Mouse (Mus musculus): ENCODE measurements around the gene Bhlhe41. TPM values are rescaled to one million over a fixed set of nuclear protein-coding genes. Genes with fewer than 3 reads are reported as not detected.

Bhlhe41 gene
- polyA plus RNA-seq, 1 experiment from 2014 or later, result 0.13 TPM

DNA sequence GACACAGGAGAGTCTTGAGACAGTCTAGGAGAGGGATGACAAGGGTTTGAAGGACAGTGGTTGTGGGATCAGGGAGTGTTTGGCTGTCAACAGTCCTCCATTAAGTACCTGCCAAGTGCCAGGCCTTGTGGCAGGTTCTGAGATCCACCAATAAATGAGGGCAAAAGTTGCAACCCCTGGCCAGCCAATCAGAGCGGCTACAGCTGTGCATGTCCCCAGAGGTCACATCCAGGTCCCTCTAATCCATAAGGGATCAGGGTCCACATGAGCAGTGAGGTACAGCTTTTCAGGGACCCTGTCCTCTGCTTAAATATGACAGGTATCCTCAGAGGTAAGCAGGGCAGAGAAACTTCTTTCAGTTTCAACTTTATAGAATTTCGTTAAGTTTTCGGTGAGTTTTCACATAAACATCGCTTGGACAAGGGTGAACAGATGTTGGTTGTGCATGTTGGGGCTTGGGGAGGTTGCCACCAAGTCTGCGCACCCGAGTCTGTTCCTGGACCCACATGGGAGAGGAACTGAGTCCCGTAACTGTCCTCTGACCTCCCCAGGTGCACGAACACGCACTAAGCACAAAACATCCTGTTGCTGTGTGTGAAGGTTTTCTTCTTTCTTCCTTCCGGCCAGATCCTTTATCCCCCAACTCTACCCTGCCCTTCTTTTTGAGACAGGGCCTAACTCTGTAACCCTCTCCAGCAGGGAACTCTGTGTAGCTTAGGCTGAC, 11.8 kb downstream of the Bhlhe41 start:
- H3K27ac ChIP-seq (ENCODE audit: low read length), result no peak overlapping the region
- no peak overlapping the region for H3K4me3 ChIP-seq (ENCODE audit: low read depth, low read length)
- H3K9ac ChIP-seq (ENCODE audit: low read depth, low read length), result no peak overlapping the region
- H3K9me3 ChIP-seq (replicated peaks; ENCODE audit: control insufficient read depth, low read length), result no peaks in the 10 kb centered on the region
- H3K36me3 ChIP-seq (ENCODE audit: control insufficient read depth, insufficient read depth), result no peaks in the 10 kb centered on the region
- no peak overlapping the region for H3K4me2 ChIP-seq (ENCODE audit: low read depth, low read length)
- H3K27me3 ChIP-seq (ENCODE audit: control insufficient read depth, insufficient read depth, low read depth, low read length), result no peaks in the 10 kb centered on the region
- ATAC-seq (ENCODE audit: low read depth), result no peak
- WGBS (ENCODE audit: insufficient replicate concordance), result 66% methylated on average over 10 of the region's 10 CpGs
- H3K4me1 ChIP-seq (ENCODE audit: control insufficient read depth, low read depth, low read length), result peaks cover 3% of the 10 kb centered on the region

DNA sequence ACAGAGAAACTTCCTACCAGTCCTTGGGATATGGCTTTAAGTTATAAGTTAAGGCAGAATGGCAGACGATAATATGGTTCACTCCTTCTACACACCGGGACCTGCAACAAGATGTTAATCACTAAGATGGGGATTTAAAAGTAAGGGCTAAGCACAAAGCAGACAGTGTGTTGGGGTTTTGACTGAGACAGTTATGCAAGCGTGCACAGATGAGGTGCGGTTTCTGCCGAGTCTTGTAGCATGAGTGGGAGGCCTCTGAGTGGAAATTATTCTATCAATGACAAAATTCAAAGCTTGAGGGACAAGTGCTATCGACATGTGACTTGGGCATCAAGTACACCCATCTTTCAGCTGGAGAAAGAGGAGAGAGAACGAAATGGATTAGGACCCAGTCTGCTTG, 12.7 kb downstream of the Bhlhe41 start:
- no peak for ATAC-seq (ENCODE audit: low read depth)
- Histone ChIP-seq H3K27ac (ENCODE audit: low read length) (no peak overlapping the region), H3K27me3 (ENCODE audit: control insufficient read depth, insufficient read depth, low read depth, low read length) (no peaks in the 10 kb centered on the region), H3K36me3 (ENCODE audit: control insufficient read depth, insufficient read depth) (no peaks in the 10 kb centered on the region), H3K4me2 (ENCODE audit: low read depth, low read length) (no peak overlapping the region), H3K9me3 (replicated peaks; ENCODE audit: control insufficient read depth, low read length) (no peaks in the 10 kb centered on the region), H3K4me1 (ENCODE audit: control insufficient read depth, low read depth, low read length) (peaks cover 3% of the 10 kb centered on the region), H3K9ac (ENCODE audit: low read depth, low read length) (no peak overlapping the region), H3K4me3 (ENCODE audit: low read depth, low read length) (no peak overlapping the region)
- 68% methylated on average over 7 of the region's 7 CpGs for WGBS (ENCODE audit: insufficient replicate concordance)

DNA sequence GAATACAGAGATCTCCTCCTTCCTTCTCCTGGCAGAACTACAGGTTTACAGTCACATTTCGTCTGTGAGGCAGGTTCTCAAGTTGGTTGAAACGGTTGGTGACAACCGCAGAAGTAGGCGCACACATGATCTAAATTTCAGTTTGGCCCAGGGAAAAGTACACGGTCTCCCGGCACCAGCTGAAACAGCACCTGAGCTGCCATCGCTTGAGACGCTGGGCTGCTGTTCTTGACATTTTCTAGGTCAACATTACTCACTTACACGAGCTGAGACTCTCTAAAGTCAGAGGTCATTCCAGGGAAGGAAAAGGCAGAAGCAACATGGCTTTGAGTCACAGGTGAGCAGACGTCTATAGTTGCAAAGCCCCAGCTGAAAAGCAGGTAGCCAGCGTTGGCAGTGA, 13.4 kb downstream of the Bhlhe41 start:
- Histone ChIP-seq H3K27ac (ENCODE audit: low read length) (no peak overlapping the region), H3K27me3 (ENCODE audit: control insufficient read depth, insufficient read depth, low read depth, low read length) (no peaks in the 10 kb centered on the region), H3K4me2 (ENCODE audit: low read depth, low read length) (no peak overlapping the region), H3K36me3 (ENCODE audit: control insufficient read depth, insufficient read depth) (no peaks in the 10 kb centered on the region), H3K9ac (ENCODE audit: low read depth, low read length) (no peak overlapping the region), H3K4me3 (ENCODE audit: low read depth, low read length) (no peak overlapping the region), H3K9me3 (replicated peaks; ENCODE audit: control insufficient read depth, low read length) (no peaks in the 10 kb centered on the region), H3K4me1 (ENCODE audit: control insufficient read depth, low read depth, low read length) (peaks cover 3% of the 10 kb centered on the region)
- WGBS (ENCODE audit: insufficient replicate concordance), result 72% methylated on average over 11 of the region's 11 CpGs
- ATAC-seq (ENCODE audit: low read depth), result no peak

DNA sequence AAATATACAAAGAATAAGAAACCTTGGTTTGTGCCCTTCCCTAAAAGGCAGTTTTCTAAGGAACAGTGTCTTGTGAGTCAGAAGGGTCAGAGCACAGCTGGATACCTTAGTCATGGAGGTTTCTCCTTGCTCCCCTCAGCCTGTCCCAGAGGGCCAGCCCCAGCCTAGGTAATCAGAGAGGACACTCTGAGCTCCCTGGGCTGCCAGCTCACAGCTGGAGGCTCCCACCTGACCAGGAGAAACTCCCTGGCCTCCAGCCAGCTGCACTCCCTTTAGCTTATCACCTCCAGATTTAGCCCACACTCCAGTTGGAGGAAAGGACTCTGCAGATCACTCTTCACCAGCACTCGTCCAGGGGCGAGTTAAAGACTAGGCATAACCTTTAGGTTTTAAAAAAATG, 14.6 kb downstream of the Bhlhe41 start:
- WGBS (ENCODE audit: insufficient replicate concordance), result 15% methylated on average over 2 of the region's 2 CpGs
- no peaks in the 10 kb centered on the region for H3K9me3 ChIP-seq (replicated peaks; ENCODE audit: control insufficient read depth, low read length)
- no peak overlapping the region for H3K4me3 ChIP-seq (ENCODE audit: low read depth, low read length)
- H3K36me3 ChIP-seq (ENCODE audit: control insufficient read depth, insufficient read depth), result no peaks in the 10 kb centered on the region
- no peaks in the 10 kb centered on the region for H3K27me3 ChIP-seq (ENCODE audit: control insufficient read depth, insufficient read depth, low read depth, low read length)
- ATAC-seq (ENCODE audit: low read depth), result no peak
- no peak overlapping the region for H3K27ac ChIP-seq (ENCODE audit: low read length)
- H3K4me2 ChIP-seq (ENCODE audit: low read depth, low read length), result no peak overlapping the region
- H3K4me1 ChIP-seq (ENCODE audit: control insufficient read depth, low read depth, low read length), result peaks cover 3% of the 10 kb centered on the region
- H3K9ac ChIP-seq (ENCODE audit: low read depth, low read length), result no peak overlapping the region

DNA sequence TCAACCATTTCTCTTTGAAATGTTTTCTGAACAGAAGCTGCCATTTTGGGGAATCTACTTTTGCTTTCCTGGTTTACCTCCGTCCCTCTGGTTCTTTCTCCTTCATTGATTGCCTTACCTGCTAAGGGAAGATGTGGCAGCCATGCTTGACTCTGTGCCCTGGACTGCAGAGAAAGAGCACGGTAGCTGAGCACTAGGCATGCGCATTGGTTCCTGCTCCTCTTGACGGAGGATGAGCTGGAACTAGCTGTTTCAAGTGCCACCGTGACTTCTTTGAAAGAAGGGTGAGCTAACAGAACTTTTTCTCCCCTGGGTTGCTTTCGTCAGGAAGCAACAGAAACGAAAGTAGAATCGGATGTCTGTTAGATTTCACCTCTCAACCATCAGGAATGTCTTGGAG, 17.7 kb downstream of the Bhlhe41 start:
- no peak for ATAC-seq (ENCODE audit: low read depth)
- no peak overlapping the region for H3K4me3 ChIP-seq (ENCODE audit: low read depth, low read length)
- WGBS (ENCODE audit: insufficient replicate concordance), result 75% methylated on average over 8 of the region's 8 CpGs

DNA sequence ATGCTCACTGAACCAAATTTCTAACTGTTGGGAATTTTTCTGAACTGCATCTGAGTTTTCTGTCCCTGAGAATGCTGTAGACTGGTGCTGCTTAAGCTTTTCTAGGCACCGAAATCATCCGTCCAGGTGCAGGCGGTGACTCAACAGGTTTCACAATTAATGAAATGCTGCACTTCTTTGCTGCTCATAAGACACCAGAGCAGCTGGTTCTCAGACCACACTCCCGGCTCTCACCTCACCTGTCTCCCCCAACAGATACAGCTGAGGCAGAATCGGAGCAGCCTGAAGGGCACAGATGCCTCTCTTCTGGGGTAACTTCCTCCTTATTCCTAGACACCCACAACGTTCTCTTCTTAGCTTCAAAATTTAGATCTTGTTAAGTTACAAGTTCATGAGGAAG, 18.4 kb downstream of the Bhlhe41 start:
- Histone ChIP-seq H3K9ac (ENCODE audit: low read depth, low read length) (no peak overlapping the region), H3K4me2 (ENCODE audit: low read depth, low read length) (no peak overlapping the region), H3K4me1 (ENCODE audit: control insufficient read depth, low read depth, low read length) (no peaks in the 10 kb centered on the region), H3K27ac (ENCODE audit: low read length) (no peak overlapping the region), H3K36me3 (ENCODE audit: control insufficient read depth, insufficient read depth) (no peaks in the 10 kb centered on the region), H3K9me3 (replicated peaks; ENCODE audit: control insufficient read depth, low read length) (no peaks in the 10 kb centered on the region), H3K4me3 (ENCODE audit: low read depth, low read length) (no peak overlapping the region), H3K27me3 (ENCODE audit: control insufficient read depth, insufficient read depth, low read depth, low read length) (no peaks in the 10 kb centered on the region)
- ATAC-seq (ENCODE audit: low read depth), result no peak
- 55% methylated on average over 6 of the region's 6 CpGs for WGBS (ENCODE audit: insufficient replicate concordance)

More for the DNA sequence above, 17.7 kb downstream of the Bhlhe41 start:
- Histone ChIP-seq H3K4me1 (ENCODE audit: control insufficient read depth, low read depth, low read length) (no peaks in the 10 kb centered on the region), H3K9ac (ENCODE audit: low read depth, low read length) (no peak overlapping the region), H3K36me3 (ENCODE audit: control insufficient read depth, insufficient read depth) (no peaks in the 10 kb centered on the region), H3K4me2 (ENCODE audit: low read depth, low read length) (no peak overlapping the region), H3K27ac (ENCODE audit: low read length) (no peak overlapping the region), H3K27me3 (ENCODE audit: control insufficient read depth, insufficient read depth, low read depth, low read length) (no peaks in the 10 kb centered on the region), H3K9me3 (replicated peaks; ENCODE audit: control insufficient read depth, low read length) (no peaks in the 10 kb centered on the region)

DNA sequence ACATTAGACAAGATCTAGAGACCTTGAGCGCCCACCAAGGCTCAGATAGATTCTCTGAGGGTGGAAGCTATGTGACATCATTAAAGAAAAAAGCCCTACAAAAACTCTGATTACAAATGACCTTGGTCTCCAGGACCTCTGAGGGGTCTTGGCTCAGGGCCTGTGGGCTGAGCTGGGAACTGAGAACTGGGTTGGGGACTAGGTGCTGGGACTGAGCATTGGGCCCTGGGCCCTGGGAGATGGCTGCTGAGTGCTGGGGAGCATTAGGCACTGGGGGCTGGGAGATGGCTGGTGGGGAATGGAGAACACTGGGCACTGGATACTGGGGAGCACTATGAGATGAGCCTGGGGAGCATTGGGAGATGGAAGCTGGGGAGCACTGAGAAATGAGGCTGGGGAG, 19.3 kb downstream of the Bhlhe41 start:
- no peak overlapping the region for H3K9ac ChIP-seq (ENCODE audit: low read depth, low read length)
- WGBS (ENCODE audit: insufficient replicate concordance), result 35% methylated on average over 1 of the region's 1 CpGs
- ATAC-seq (ENCODE audit: low read depth), result no peak
- H3K4me1 ChIP-seq (ENCODE audit: control insufficient read depth, low read depth, low read length), result no peaks in the 10 kb centered on the region
- H3K9me3 ChIP-seq (replicated peaks; ENCODE audit: control insufficient read depth, low read length), result no peaks in the 10 kb centered on the region
- H3K27me3 ChIP-seq (ENCODE audit: control insufficient read depth, insufficient read depth, low read depth, low read length), result no peaks in the 10 kb centered on the region
- no peak overlapping the region for H3K4me3 ChIP-seq (ENCODE audit: low read depth, low read length)
- H3K36me3 ChIP-seq (ENCODE audit: control insufficient read depth, insufficient read depth), result no peaks in the 10 kb centered on the region
- H3K27ac ChIP-seq (ENCODE audit: low read length), result no peak overlapping the region
- H3K4me2 ChIP-seq (ENCODE audit: low read depth, low read length), result no peak overlapping the region

DNA sequence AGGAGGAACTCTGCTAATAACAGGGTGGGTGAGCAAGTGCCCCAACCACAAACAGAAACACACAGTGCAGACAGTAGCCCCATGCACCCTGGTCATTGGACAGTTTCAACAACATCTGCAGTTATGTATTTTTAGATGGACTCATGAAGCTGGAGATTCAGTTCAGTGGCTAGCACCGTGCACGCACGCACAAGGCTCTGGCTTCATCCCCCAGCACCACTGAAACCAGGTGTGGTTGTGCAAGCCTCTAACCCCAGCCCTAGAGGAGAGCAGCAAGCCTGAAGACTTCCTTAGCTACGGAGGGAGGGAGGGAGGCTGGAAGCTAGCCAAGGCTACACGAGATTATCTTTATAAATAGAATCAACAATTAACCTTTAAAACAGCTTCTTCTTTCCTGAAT, 19.7 kb downstream of the Bhlhe41 start:
- Histone ChIP-seq H3K4me3 (ENCODE audit: low read depth, low read length) (no peak overlapping the region), H3K4me2 (ENCODE audit: low read depth, low read length) (no peak overlapping the region), H3K36me3 (ENCODE audit: control insufficient read depth, insufficient read depth) (no peaks in the 10 kb centered on the region), H3K27ac (ENCODE audit: low read length) (no peak overlapping the region), H3K4me1 (ENCODE audit: control insufficient read depth, low read depth, low read length) (no peaks in the 10 kb centered on the region), H3K9me3 (replicated peaks; ENCODE audit: control insufficient read depth, low read length) (no peaks in the 10 kb centered on the region), H3K27me3 (ENCODE audit: control insufficient read depth, insufficient read depth, low read depth, low read length) (no peaks in the 10 kb centered on the region), H3K9ac (ENCODE audit: low read depth, low read length) (no peak overlapping the region)
- WGBS (ENCODE audit: insufficient replicate concordance), result 41% methylated on average over 5 of the region's 5 CpGs
- 0 out of 2 replicates have a peak, but pooled peaks have one; percentile 27 for ATAC-seq (ENCODE audit: low read depth)

DNA sequence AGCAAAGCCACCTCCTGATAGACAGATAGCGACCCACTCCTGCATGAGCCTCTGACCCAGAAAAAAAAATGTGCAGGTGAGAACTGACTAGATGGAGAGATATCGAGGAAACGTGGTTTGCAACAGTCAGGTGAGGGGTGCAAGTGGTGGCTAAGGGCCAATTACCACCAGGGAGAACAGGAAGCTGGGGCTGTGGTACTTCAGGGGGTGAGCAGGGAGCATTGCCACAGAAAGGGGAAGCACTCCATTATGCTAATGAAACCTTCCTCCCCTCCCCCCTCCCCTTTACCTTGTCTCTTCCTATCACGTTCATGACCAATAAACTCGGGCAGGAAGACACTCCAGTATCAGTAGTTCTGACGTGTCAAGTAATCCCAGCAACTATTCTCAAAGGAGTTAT, 30.0 kb downstream of the Bhlhe41 start:
- Histone ChIP-seq H3K36me3 (ENCODE audit: control insufficient read depth, insufficient read depth) (no peaks in the 10 kb centered on the region), H3K4me3 (ENCODE audit: low read depth, low read length) (no peak overlapping the region), H3K9ac (ENCODE audit: low read depth, low read length) (no peak overlapping the region), H3K9me3 (replicated peaks; ENCODE audit: control insufficient read depth, low read length) (no peaks in the 10 kb centered on the region), H3K4me1 (ENCODE audit: control insufficient read depth, low read depth, low read length) (no peaks in the 10 kb centered on the region), H3K4me2 (ENCODE audit: low read depth, low read length) (no peak overlapping the region), H3K27me3 (ENCODE audit: control insufficient read depth, insufficient read depth, low read depth, low read length) (no peaks in the 10 kb centered on the region), H3K27ac (ENCODE audit: low read length) (no peak overlapping the region)
- ATAC-seq (ENCODE audit: low read depth), result no peak
- 12% methylated on average over 6 of the region's 6 CpGs for WGBS (ENCODE audit: insufficient replicate concordance)

Data from liver, embryonic 16.5 days (tissue).